Mouse (Mus musculus): ENCODE measurements around the gene Ubr7.

DNA sequence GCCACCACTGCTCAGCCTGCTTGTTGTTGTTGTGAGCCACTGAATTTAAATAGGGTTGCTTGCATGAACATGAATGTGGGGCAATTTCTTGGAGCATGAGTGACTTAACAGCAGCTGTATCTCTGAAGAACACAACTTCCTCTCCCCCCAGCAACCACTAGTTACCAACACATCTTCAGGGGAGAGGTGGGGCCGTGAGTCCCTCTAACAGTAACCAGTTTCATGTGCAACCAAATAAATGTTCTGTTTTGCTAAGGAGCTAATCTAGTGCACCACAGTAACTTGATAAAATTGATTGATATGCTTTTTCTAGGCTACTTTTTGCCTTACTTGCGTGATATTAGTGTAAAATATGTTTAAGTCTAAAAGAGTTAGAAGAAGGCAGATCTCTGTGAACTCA is 41.8 kb downstream of the Ubr7 start:
- no peak for TF ChIP-seq CTCF (IDR thresholded peaks at IDR 0.05; ENCODE audit: low read depth)
- no peak for TF ChIP-seq EP300 (optimal IDR thresholded peaks at IDR 0.05)

All from stomach, postnatal 0 days (tissue).